Mouse (Mus musculus) forebrain, postnatal 0 days (tissue): ENCODE data around the gene Emg1. TPM values are rescaled to one million over a fixed set of nuclear protein-coding genes. Genes with fewer than 3 reads are reported as not detected.
"Not testable (repeated sequence)": the region's sequence is repeated elsewhere in the genome, so short reads cannot be mapped to it uniquely, and the experiment has no call there.

ENCODE experiments used
- ATAC-seq: fragments of 200-750 bp; cut with Nextera tagmentation; 2 replicates; pipeline ENCODE4 v1.8.0; 2017; ENCODE audit warnings: mild to moderate bottlenecking, moderate library complexity
- DNase-seq: peaks from one replicate; pipeline ENCODE4 v3.0.0-alpha.2; 2015
- H3K27ac ChIP-seq: fragments of 300-500 bp; sonication (generic); 2 replicates; pipeline ENCODE4 v1.5.1; 2014; ENCODE audit warnings: low read depth, mild to moderate bottlenecking, antibody characterized with exemption, low read length, moderate library complexity, mixed read lengths
- H3K27me3 ChIP-seq: fragments of 300-500 bp; sonication (generic); 2 replicates; pipeline ENCODE4 v1.6.1; 2014; ENCODE audit warnings: mild to moderate bottlenecking, low read length, mixed read lengths; ENCODE audit not compliant: insufficient read depth
- H3K36me3 ChIP-seq: fragments of 300-500 bp; sonication (generic); 2 replicates; pipeline ENCODE4 v1.6.1; 2014; ENCODE audit warnings: mild to moderate bottlenecking, moderate library complexity; ENCODE audit not compliant: insufficient read depth
- H3K4me1 ChIP-seq: fragments of 300-500 bp; sonication (generic); 2 replicates; pipeline ENCODE4 v1.6.1; 2014; ENCODE audit warnings: antibody characterized with exemption; ENCODE audit not compliant: insufficient read depth
- H3K4me2 ChIP-seq: fragments of 300-500 bp; sonication (generic); 2 replicates; pipeline ENCODE4 v1.6.1; 2014; ENCODE audit warnings: low read depth, mild to moderate bottlenecking, moderate library complexity
- H3K4me3 ChIP-seq: fragments of 300-500 bp; sonication (generic); 2 replicates; pipeline ENCODE4 v1.5.1; 2014; ENCODE audit warnings: low read depth, low read length, mixed read lengths
- H3K9ac ChIP-seq: fragments of 300-500 bp; sonication (generic); 2 replicates; pipeline ENCODE4 v1.6.1; 2014; ENCODE audit warnings: mild to moderate bottlenecking
- H3K9me3 ChIP-seq: fragments of 300-500 bp; sonication (generic); 2 replicates; pipeline ENCODE4 v1.6.1; 2016; ENCODE audit warnings: low read length
- CTCF ChIP-seq: sonication (generic); IDR thresholded peaks from 2 replicates; pipeline ENCODE4 v1.5.1; 2016; ENCODE audit warnings: antibody characterized with exemption, control low read depth, low read depth
- WGBS: fragments of 180-500 bp; shearing (Covaris S2); extraction: QIAGEN DNeasy Blood & Tissue Kit; methylation state at CpG from one replicate; pipeline ENCODE4 v1.1.7; 2014; 5-methylcytosine and 5-hydroxymethylcytosine counted together
- polyA plus RNA-seq: library from polyadenylated mRNA; unstranded; fragments of >200 nt; fragmentation: Nextera tagmentation; extraction: Ambion mirVana; gene quantifications from 2 replicates; pipeline ENCODE4 v1.2.1, GENCODE M21; 2015
- total RNA-seq: library from RNA; depleted of rRNA; stranded (reverse); fragments of >200 nt; gene quantifications from 2 replicates; pipeline ENCODE4 v1.2.3, GENCODE M21; 2014

Gene Emg1
- total and polyA plus RNA-seq, 2 experiments from 2014 or later: 96.2 to 105 TPM

- Histone ChIP-seq H3K36me3 (no peaks in the 10 kb centered on the region), H3K27ac (no peak overlapping the region), H3K4me3 (no peak overlapping the region), H3K4me2 (no peak overlapping the region), H3K4me1 (no peaks in the 10 kb centered on the region), H3K9me3 (no peaks in the 10 kb centered on the region), H3K27me3 (no peaks in the 10 kb centered on the region), H3K9ac (no peak overlapping the region)
- no peak for ATAC-seq
- DNase-seq: no peak
- TF ChIP-seq CTCF: no peak
- WGBS: 90% methylated on average over 8 of the region's 8 CpGs
Measured at GRCm38 (mm10) chr6:124688151-124688758, 23.7 kb downstream of the Emg1 start.

- ATAC-seq, H3K36me3 ChIP-seq, H3K9me3 ChIP-seq, H3K4me2 ChIP-seq, DNase-seq, H3K27me3 ChIP-seq, H3K9ac ChIP-seq, H3K4me1 ChIP-seq, H3K27ac ChIP-seq, H3K4me3 ChIP-seq: not testable (repeated sequence)
- TF ChIP-seq CTCF: 0 out of 2 replicates have a peak, but pooled peaks have one; percentile 17
- WGBS: 91% methylated on average over 1 of the region's 1 CpGs
Measured at GRCm38 (mm10) chr6:124686644-124687043, 25.3 kb downstream of the Emg1 start.

GRCm38 (mm10) chr6:124685606-124686386 lies 26.2 kb downstream of the Emg1 start:
- H3K9ac ChIP-seq: no peak overlapping the region
- DNase-seq: no peak
- H3K4me3 ChIP-seq: no peak overlapping the region
- 91% methylated on average over 12 of the region's 12 CpGs for WGBS
- no peaks in the 10 kb centered on the region for H3K4me1 ChIP-seq
- H3K27ac ChIP-seq: no peak overlapping the region
- H3K27me3 ChIP-seq: no peaks in the 10 kb centered on the region
- no peak for TF ChIP-seq CTCF
- no peaks in the 10 kb centered on the region for H3K9me3 ChIP-seq
- no peak overlapping the region for H3K4me2 ChIP-seq
- H3K36me3 ChIP-seq: no peaks in the 10 kb centered on the region
- ATAC-seq: no peak

- ATAC-seq: no peak
- no peak overlapping the region for H3K9ac ChIP-seq
- TF ChIP-seq CTCF: no peak
Measured at GRCm38 (mm10) chr6:124683591-124684417, 28.2 kb downstream of the Emg1 start.

GRCm38 (mm10) chr6:124682291-124682690 lies 29.7 kb downstream of the Emg1 start:
- ATAC-seq, H3K9me3 ChIP-seq, H3K27ac ChIP-seq, DNase-seq, H3K9ac ChIP-seq, H3K4me2 ChIP-seq, H3K27me3 ChIP-seq, H3K4me3 ChIP-seq, H3K4me1 ChIP-seq, H3K36me3 ChIP-seq: not testable (repeated sequence)
- WGBS: 35% methylated on average over 6 of the region's 6 CpGs

More at GRCm38 (mm10) chr6:124683591-124684417, 28.2 kb downstream of the Emg1 start:
- WGBS: 88% methylated on average over 14 of the region's 14 CpGs
- H3K27ac ChIP-seq: no peak overlapping the region
- H3K9me3 ChIP-seq: no peaks in the 10 kb centered on the region
- H3K36me3 ChIP-seq: no peaks in the 10 kb centered on the region
- no peaks in the 10 kb centered on the region for H3K27me3 ChIP-seq
- H3K4me1 ChIP-seq: no peaks in the 10 kb centered on the region
- DNase-seq: no peak
- H3K4me2 ChIP-seq: no peak overlapping the region
- H3K4me3 ChIP-seq: no peak overlapping the region

- no peaks in the 10 kb centered on the region for H3K4me1 ChIP-seq
- H3K9me3 ChIP-seq: no peaks in the 10 kb centered on the region
- no peaks in the 10 kb centered on the region for H3K27me3 ChIP-seq
- ATAC-seq (no peak), DNase-seq (no peak)
- no peak overlapping the region for H3K9ac ChIP-seq
- H3K4me2 ChIP-seq: no peak overlapping the region
- 91% methylated on average over 3 of the region's 3 CpGs for WGBS
- TF ChIP-seq CTCF: no peak
- H3K4me3 ChIP-seq: no peak overlapping the region
- H3K36me3 ChIP-seq: no peaks in the 10 kb centered on the region; the same call in 1 of the 2 replicates
- H3K27ac ChIP-seq: no peak overlapping the region
Measured at GRCm38 (mm10) chr6:124679486-124679885, 32.5 kb downstream of the Emg1 start.

GRCm38 (mm10) chr6:124678769-124679168 lies 33.2 kb downstream of the Emg1 start:
- no peak overlapping the region for H3K9ac ChIP-seq
- H3K4me3 ChIP-seq: no peak overlapping the region
- no peaks in the 10 kb centered on the region for H3K9me3 ChIP-seq
- no peaks in the 10 kb centered on the region for H3K4me1 ChIP-seq
- no peaks in the 10 kb centered on the region; the same call in 1 of the 2 replicates for H3K36me3 ChIP-seq
- H3K4me2 ChIP-seq: no peak overlapping the region
- ATAC-seq: no peak
- DNase-seq: no peak
- no peak overlapping the region for H3K27ac ChIP-seq
- 92% methylated on average over 7 of the region's 7 CpGs for WGBS
- TF ChIP-seq CTCF: no peak
- H3K27me3 ChIP-seq: no peaks in the 10 kb centered on the region
